Mouse (Mus musculus): Measurements from ENCODE around the gene Plcxd1. TPM values are rescaled to one million over a fixed set of nuclear protein-coding genes. Genes with fewer than 3 reads are reported as not detected.

The Plcxd1 gene
- 0.06 and 0.07 TPM in 2 replicates for polyA plus RNA-seq (2012; rRNA removed)

GRCm38 (mm10) chr5:110099656-110100580 is at the start of gene Plcxd1:
TSS of gene Plcxd1 (plus strand) at chr5:110099969.

GRCm38 (mm10) chr5:110072413-110072812 is 27.4 kb upstream of the Plcxd1 start, which contains the start of gene Gm17655:
TSS of gene Gm17655 (minus strand) at chr5:110072513.

GRCm38 (mm10) chr5:110094030-110094846 is 5.5 kb upstream of the Plcxd1 start, which contains the start of gene Gm35315:
TSS of gene Gm35315 (minus strand) at chr5:110094420.

GRCm38 (mm10) chr5:110107581-110108304 is 8.0 kb downstream of the Plcxd1 start, which contains the start of gene Gtpbp6:
TSS of gene Gtpbp6 (minus strand) at chr5:110108197.

GRCm38 (mm10) chr5:110109991-110110441 is 10.2 kb downstream of the Plcxd1 start, which contains the start of gene Zfp605:
TSS of gene Zfp605 (plus strand) at chr5:110110092.

GRCm38 (mm10) chr5:110135293-110136086 is 35.7 kb downstream of the Plcxd1 start, which contains the start of gene Chfr:
TSS of gene Chfr (plus strand) at chr5:110135842.

Other genes with a start within 250 kb of the Plcxd1 start
- gene Gm15446, start 176.6 kb upstream of the Plcxd1 start, polyA plus RNA-seq (2012; rRNA removed) = 0.01 and 0.05 TPM in 2 replicates
- 3.7 and 3.8 TPM in 2 replicates for gene Zfp932, start 103.4 kb upstream of the Plcxd1 start, polyA plus RNA-seq (2012; rRNA removed)
- 0.66 and 0.79 TPM in 2 replicates for gene Gm17655, start 27.5 kb upstream of the Plcxd1 start, polyA plus RNA-seq (2012; rRNA removed)
- 0.76 and 0.86 TPM in 2 replicates for gene Gm35315, start 5.5 kb upstream of the Plcxd1 start, polyA plus RNA-seq (2012; rRNA removed)
- 21.1 and 24.2 TPM in 2 replicates for gene Gtpbp6, start 8.2 kb downstream of the Plcxd1 start, polyA plus RNA-seq (2012; rRNA removed)
- gene Zfp605, start 10.1 kb downstream of the Plcxd1 start, polyA plus RNA-seq (2012; rRNA removed) = 0.55 and 0.60 TPM in 2 replicates
- 13.6 TPM in 2 replicates for gene Chfr, start 35.9 kb downstream of the Plcxd1 start, polyA plus RNA-seq (2012; rRNA removed)
- gene Golga3, start 76.7 kb downstream of the Plcxd1 start, polyA plus RNA-seq (2012; rRNA removed) = 5.2 and 6.3 TPM in 2 replicates
- gene Ankle2, start 131.0 kb downstream of the Plcxd1 start, polyA plus RNA-seq (2012; rRNA removed) = 5.3 and 5.4 TPM in 2 replicates
- gene Pgam5, start 169.9 kb downstream of the Plcxd1 start, polyA plus RNA-seq (2012; rRNA removed) = 13.6 TPM in 2 replicates
- 31.9 and 32.3 TPM in 2 replicates for gene Pxmp2, start 186.2 kb downstream of the Plcxd1 start, polyA plus RNA-seq (2012; rRNA removed)
- gene Pole, start 186.3 kb downstream of the Plcxd1 start, polyA plus RNA-seq (2012; rRNA removed) = 7.8 and 7.9 TPM in 2 replicates
- 0.13 and 0.16 TPM in 2 replicates for gene P2rx2, start 243.2 kb downstream of the Plcxd1 start, polyA plus RNA-seq (2012; rRNA removed)
- gene Lrcol1, start 244.8 kb downstream of the Plcxd1 start, polyA plus RNA-seq (2012; rRNA removed) = not detected in 2 replicates